Mouse (Mus musculus) small intestine, adult 2 months (tissue): Measurements from ENCODE around the gene Syce1l.

Experiments
- CTCF ChIP-seq: fragments of 200-500 bp; IDR thresholded peaks from 2 replicates; pipeline ENCODE4 v1.5.1; 2012; ENCODE audit warnings: low read depth, mild to moderate bottlenecking, control low read depth, inconsistent platforms, low read length, moderate library complexity, mixed read lengths; ENCODE audit not compliant: insufficient replicate concordance, insufficient read length; ENCODE audit errors: extremely low read depth
- POLR2A ChIP-seq: fragments of 200-500 bp; IDR thresholded peaks from 2 replicates; pipeline ENCODE4 v1.6.1; 2012; ENCODE audit warnings: low read depth, mild to moderate bottlenecking, control low read depth, inconsistent platforms, low read length, moderate library complexity

GRCm38 (mm10) chr8:113666714-113667432 is 23.9 kb downstream of the Syce1l start:
- TF ChIP-seq CTCF, result no peak
- TF ChIP-seq POLR2A, result no peak
